Mouse (Mus musculus) mammary gland, adult 2 months (tissue): ENCODE measurements around the gene Nags. TPM values are rescaled to one million over a fixed set of nuclear protein-coding genes. Genes with fewer than 3 reads are reported as not detected.

Experiments
- polyA plus RNA-seq: library from polyadenylated mRNA; depleted of rRNA; stranded (reverse); fragments of >200 nt; gene quantifications from 2 replicates; pipeline ENCODE4 v1.2.3, GENCODE M21; 2012; ENCODE audit warnings: low replicate concordance; rRNA removed

The Nags gene
- 0.85 TPM in 1 of 2 replicates, not detected in the other for polyA plus RNA-seq

GRCm38 (mm10) chr11:102145471-102146001, at the start of gene Nags:
Nags (plus strand) TSS chr11:102145513.

GRCm38 (mm10) chr11:102101219-102101618, 44.1 kb upstream of the Nags start, which contains the start of gene Ppy:
Ppy (minus strand) TSS chr11:102101319.

GRCm38 (mm10) chr11:102107732-102108131, 37.6 kb upstream of the Nags start, which contains the start of gene Pyy:
Pyy (minus strand) TSS chr11:102107832.

GRCm38 (mm10) chr11:102156039-102156785, 10.9 kb downstream of the Nags start, which contains the start of gene Tmem101:
Tmem101 (minus strand) TSS chr11:102156404.

GRCm38 (mm10) chr11:102184646-102185495, 39.6 kb downstream of the Nags start, which contains the start of gene Lsm12:
Lsm12 (minus strand) TSS chr11:102185296.

GRCm38 (mm10) chr11:102189461-102190436, 44.4 kb downstream of the Nags start, which contains the start of gene G6pc3:
G6pc3 (plus strand) TSS chr11:102189620.

Other genes starting within 250 kb of the Nags start
- gene Sost, start 178.5 kb upstream of the Nags start, polyA plus RNA-seq, result 0.26 TPM in 1 of 2 replicates, not detected in the other
- gene Cfap97d1, start 161.2 kb upstream of the Nags start, polyA plus RNA-seq, result not detected in 2 replicates
- gene Dusp3, start 158.5 kb upstream of the Nags start, polyA plus RNA-seq, result 105 and 133 TPM in 2 replicates
- gene Mpp3, start 117.1 kb upstream of the Nags start, polyA plus RNA-seq, result 4.8 and 7.8 TPM in 2 replicates
- gene Cd300lg, start 104.0 kb upstream of the Nags start, polyA plus RNA-seq, result 95.5 and 130 TPM in 2 replicates
- 13.5 and 13.8 TPM in 2 replicates for gene Mpp2, start 57.0 kb upstream of the Nags start, polyA plus RNA-seq
- gene Ppy, start 44.2 kb upstream of the Nags start, polyA plus RNA-seq, result not detected in 2 replicates
- not detected in 2 replicates for gene Pyy, start 37.7 kb upstream of the Nags start, polyA plus RNA-seq
- 17.0 and 22.2 TPM in 2 replicates for gene Tmem101, start 10.9 kb downstream of the Nags start, polyA plus RNA-seq
- 35.8 and 55.6 TPM in 2 replicates for gene Lsm12, start 39.8 kb downstream of the Nags start, polyA plus RNA-seq
- 115 and 131 TPM in 2 replicates for gene G6pc3, start 44.1 kb downstream of the Nags start, polyA plus RNA-seq
- gene Hdac5, start 84.7 kb downstream of the Nags start, polyA plus RNA-seq, result 88.0 and 204 TPM in 2 replicates
- 1.2 and 1.4 TPM in 2 replicates for gene BC030867, start 103.4 kb downstream of the Nags start, polyA plus RNA-seq
- gene Asb16, start 123.2 kb downstream of the Nags start, polyA plus RNA-seq, result 0.50 and 19.4 TPM in 2 replicates
- 52.4 and 58.1 TPM in 2 replicates for gene Tmub2, start 139.4 kb downstream of the Nags start, polyA plus RNA-seq
- 39.6 and 48.4 TPM in 2 replicates for gene Atxn7l3, start 151.1 kb downstream of the Nags start, polyA plus RNA-seq
- 20.5 and 28.1 TPM in 2 replicates for gene Ubtf, start 174.2 kb downstream of the Nags start, polyA plus RNA-seq
- gene Slc4a1, start 220.7 kb downstream of the Nags start, polyA plus RNA-seq, result 0.06 TPM in 1 of 2 replicates, not detected in the other
- 4.6 and 10.4 TPM in 2 replicates for gene Rundc3a, start 247.9 kb downstream of the Nags start, polyA plus RNA-seq